Mouse (Mus musculus) left cerebral cortex, postnatal 25 days (tissue): ENCODE data around the gene Arid3c. TPM values are rescaled to one million over a fixed set of nuclear protein-coding genes. Genes with fewer than 3 reads are reported as not detected.
"Not testable (repeated sequence)": the region's sequence is repeated elsewhere in the genome, so short reads cannot be mapped to it uniquely, and the experiment has no call there.

Source experiments
- DNase-seq, 2 experiments: peaks; one replicate each; pipeline ENCODE4 v3.0.0; 2022; ENCODE audit warnings: low spot score in 2 of 2, mixed read lengths in 1 of 2
- intact Hi-C: fragments of 180-260 bp; cut with DNase I; formaldehyde crosslinking; loops from one replicate; pipeline ENCODE4 v1.15.1; 2025
- total RNA-seq, 2 experiments: library from RNA; stranded (reverse); gene quantifications; 2 replicates each; pipeline ENCODE4 v1.2.3; 2021

Gene Arid3c
- under 1 TPM in 1 of 2 experiments, not detected in 1; 0.43 TPM for total RNA-seq

- intact Hi-C loops = no loop called here
- no peak for DNase-seq
Observed at GRCm38 (mm10) chr4:41731052-41731765, at the start of gene Arid3c. TSS of gene Arid3c (minus strand) at chr4:41731142.

- DNase-seq, intact Hi-C loops: not testable (repeated sequence)
Observed at GRCm38 (mm10) chr4:41775840-41776239, 44.9 kb upstream of the Arid3c start.

GRCm38 (mm10) chr4:41774506-41774905 is 43.6 kb upstream of the Arid3c start:
- DNase-seq, intact Hi-C loops: not testable (repeated sequence)

- DNase-seq = peak; percentile 69 to 91
- intact Hi-C loops = not testable (repeated sequence)
Observed at GRCm38 (mm10) chr4:41774002-41774401, 43.1 kb upstream of the Arid3c start, which contains the start of gene Ccl27a. TSS of gene Ccl27a (minus strand) at chr4:41774247.

- DNase-seq, intact Hi-C loops: not testable (repeated sequence)
Observed at GRCm38 (mm10) chr4:41773502-41773901, 42.6 kb upstream of the Arid3c start.

GRCm38 (mm10) chr4:41772946-41773345 is 42.0 kb upstream of the Arid3c start:
- intact Hi-C loops, DNase-seq: not testable (repeated sequence)

- DNase-seq, intact Hi-C loops: not testable (repeated sequence)
Observed at GRCm38 (mm10) chr4:41767301-41767700, 36.4 kb upstream of the Arid3c start.

GRCm38 (mm10) chr4:41763176-41763575 is 32.2 kb upstream of the Arid3c start:
- DNase-seq, intact Hi-C loops: not testable (repeated sequence)

- peak in 1 of 2 experiments; percentile 60 for DNase-seq
- intact Hi-C loops = not testable (repeated sequence)
Observed at GRCm38 (mm10) chr4:41762688-41763114, 31.8 kb upstream of the Arid3c start.

- intact Hi-C loops = no loop called here
- no peak for DNase-seq
Observed at GRCm38 (mm10) chr4:41762099-41762687, 31.3 kb upstream of the Arid3c start.

- DNase-seq = no peak
- intact Hi-C loops = no loop called here
Observed at GRCm38 (mm10) chr4:41761680-41762079, 30.7 kb upstream of the Arid3c start.

- no peak for DNase-seq
- intact Hi-C loops = no loop called here
Observed at GRCm38 (mm10) chr4:41760911-41761310, 30.0 kb upstream of the Arid3c start.

- intact Hi-C loops = no loop called here
- DNase-seq = peak; percentile 66 to 75
Observed at GRCm38 (mm10) chr4:41760288-41760721, 29.4 kb upstream of the Arid3c start.

- intact Hi-C loops = no loop called here
- no peak for DNase-seq
Observed at GRCm38 (mm10) chr4:41759656-41760287, 28.8 kb upstream of the Arid3c start.

GRCm38 (mm10) chr4:41759206-41759605 is 28.3 kb upstream of the Arid3c start:
- peak in 1 of 2 experiments; percentile 63 for DNase-seq
- intact Hi-C loops = no loop called here

GRCm38 (mm10) chr4:41758701-41759100 is 27.8 kb upstream of the Arid3c start:
- DNase-seq = no peak
- intact Hi-C loops = no loop called here

GRCm38 (mm10) chr4:41758021-41758420 is 27.1 kb upstream of the Arid3c start:
- intact Hi-C loops = no loop called here
- DNase-seq = no peak

GRCm38 (mm10) chr4:41757321-41757720 is 26.4 kb upstream of the Arid3c start:
- no peak for DNase-seq
- intact Hi-C loops = no loop called here

GRCm38 (mm10) chr4:41756440-41756839 is 25.5 kb upstream of the Arid3c start:
- no peak for DNase-seq
- intact Hi-C loops = no loop called here
